ENCODE assay signal across 7 mouse cellular contexts in the genomic region with DNA sequence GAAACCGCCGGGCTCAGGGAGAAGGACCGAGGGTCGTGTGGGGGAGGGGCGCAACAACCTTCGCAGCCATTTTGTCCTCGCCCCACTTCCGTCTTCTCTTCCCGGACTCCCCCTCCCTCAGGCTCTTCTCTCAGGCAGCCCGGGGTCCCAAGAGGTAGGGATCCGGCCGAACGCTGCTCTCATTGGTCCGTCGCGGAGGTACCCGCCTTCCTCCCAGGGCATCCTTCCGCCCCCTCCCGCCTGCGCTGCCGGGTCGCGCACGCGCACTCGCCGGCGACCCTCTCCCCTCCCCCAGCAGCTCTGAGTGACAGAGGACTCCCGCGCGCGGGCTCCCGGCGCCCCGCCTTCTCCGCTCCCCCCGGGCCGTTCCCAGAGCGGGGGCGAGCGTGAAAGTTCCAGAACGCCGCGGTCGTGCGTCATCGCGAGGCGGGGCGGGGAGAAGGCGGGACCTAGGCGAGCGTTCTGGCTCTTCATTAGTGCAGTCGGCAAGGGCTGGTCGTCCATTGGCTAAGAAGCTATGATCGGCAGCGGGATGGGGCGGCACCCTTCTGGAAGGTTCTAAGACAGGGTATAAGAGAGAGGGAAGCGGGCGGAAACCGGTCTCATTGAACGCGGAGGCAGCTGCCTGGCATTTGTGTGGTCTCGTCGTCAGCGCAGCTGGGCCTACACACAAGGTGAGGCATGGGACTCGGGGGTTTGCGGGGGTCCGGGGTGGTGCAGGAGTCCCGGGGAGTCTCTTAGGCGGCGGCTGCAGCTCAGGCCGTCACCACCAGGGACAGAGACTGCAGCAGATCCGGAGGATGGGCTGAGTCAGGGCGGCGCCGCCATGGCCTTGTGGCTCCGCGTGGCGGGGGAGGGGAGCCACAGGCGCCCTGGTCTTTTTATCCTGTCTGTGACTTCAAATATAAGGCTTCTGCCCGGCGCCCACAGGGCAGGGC. TPM values are rescaled to one million over a fixed set of nuclear protein-coding genes. Genes with fewer than 3 reads are reported as not detected.
DNase-seq lines count a peak whose midpoint lies in the region; ATAC-seq lines count a peak whose summit lies in the region.

A gene (plus strand): TSS at position 310 of the 938 bp plus-strand sequence.

- peak; percentile 96 for ATAC-seq in intestine, embryonic 16.5 days
- ATAC-seq in midbrain, embryonic 11.5 days (ENCODE audit: low FRiP score): peak; percentile 97

- peak; percentile 100 for DNase-seq in adrenal gland, adult 8-10 months
- peak; percentile 100 for DNase-seq in embryo, embryonic 9.5 days (ENCODE audit: extremely low spot score)
- peak; percentile 99 to 100 for DNase-seq in gastrocnemius, postnatal 4 days (ENCODE audit: low spot score in 2 of 2)
- peak; percentile 100 for DNase-seq in left cerebral cortex, postnatal 36 days (ENCODE audit: low spot score in 2 of 2)
- peak; percentile 100 for DNase-seq in midbrain, embryonic 11.5 days (ENCODE audit: low spot score, missing footprints)
- DNase-seq in skeletal muscle tissue, adult 2 months (ENCODE audit: low read depth, low spot score): peak; percentile 100

- H3K27me3 ChIP-seq in intestine, embryonic 16.5 days (replicated peaks; ENCODE audit: control insufficient read depth, insufficient read depth, low read length): no peaks in the 10 kb centered on the region
- H3K27me3 ChIP-seq in midbrain, embryonic 11.5 days (ENCODE audit: control insufficient read depth, insufficient read depth, low read length): no peaks in the 10 kb centered on the region

- under 1% methylated on average over 76 of the region's 83 CpGs for WGBS in intestine, embryonic 16.5 days
- WGBS in midbrain, embryonic 11.5 days: under 1% methylated on average over 81 of the region's 83 CpGs

- intact Hi-C loops in left cerebral cortex, postnatal 36 days (cut with DNase I): loop anchor here (2.0 kb wide), 3 partner anchors 16 to 44 kb away; no protein-coding TSS in a partner anchor

- H3K9ac ChIP-seq in intestine, embryonic 16.5 days (ENCODE audit: low read depth, low read length): peak within 1 kb of the TSS; percentile 98
- peak within 1 kb of the TSS; percentile 99 for H3K9ac ChIP-seq in midbrain, embryonic 11.5 days (ENCODE audit: low read length)

- no peaks in the 10 kb centered on the region; the same call in 1 of the 2 replicates for H3K36me3 ChIP-seq in intestine, embryonic 16.5 days (ENCODE audit: control insufficient read depth, insufficient read depth, low read length)
- peaks cover 15% of the 10 kb centered on the region for H3K36me3 ChIP-seq in midbrain, embryonic 11.5 days (ENCODE audit: control insufficient read depth, insufficient read depth, low read length)

- peak within 1 kb of the TSS; percentile 88 for H3K4me3 ChIP-seq in intestine, embryonic 16.5 days (ENCODE audit: low read length)
- H3K4me3 ChIP-seq in midbrain, embryonic 11.5 days (ENCODE audit: low read depth, low read length): peak within 1 kb of the TSS; percentile 98

- peak within 1 kb of the TSS; percentile 99 for H3K27ac ChIP-seq in intestine, embryonic 16.5 days (ENCODE audit: low read length)
- peak within 1 kb of the TSS; percentile 98 for H3K27ac ChIP-seq in midbrain, embryonic 11.5 days (ENCODE audit: low read depth, low read length)

- H3K9me3 ChIP-seq in intestine, embryonic 16.5 days (ENCODE audit: control insufficient read depth, low read length): no peaks in the 10 kb centered on the region
- H3K9me3 ChIP-seq in midbrain, embryonic 11.5 days (ENCODE audit: control insufficient read depth, low read length): no peaks in the 10 kb centered on the region

- peak within 1 kb of the TSS; percentile 82 for H3K4me2 ChIP-seq in intestine, embryonic 16.5 days (ENCODE audit: low read depth, low read length)
- peak within 1 kb of the TSS; percentile 83 for H3K4me2 ChIP-seq in midbrain, embryonic 11.5 days

- peaks cover 30% of the 10 kb centered on the region for H3K4me1 ChIP-seq in intestine, embryonic 16.5 days (ENCODE audit: control insufficient read depth, insufficient read depth, low read length)
- H3K4me1 ChIP-seq in midbrain, embryonic 11.5 days (ENCODE audit: control insufficient read depth, insufficient read depth, low read length): peaks cover 27% of the 10 kb centered on the region

RNA-seq across cellular contexts. Expression of the gene that starts here (rescaled TPM):
- 1,000 to 10,000 TPM; 1,250 to 2,890 (median 1,476) TPM for total RNA-seq in adrenal gland, adult 8-10 months (2022)
- total RNA-seq in gastrocnemius, postnatal 4 days (2021): 1,000 to 10,000 TPM; 1,335 to 1,352 TPM
- 2,348 and 2,439 TPM in 2 replicates for polyA plus RNA-seq in intestine, embryonic 16.5 days (2015; fragmentation: Nextera tagmentation; extraction: Ambion mirVana)
- 1,000 to 10,000 TPM; 2,228 to 2,287 TPM for total RNA-seq in left cerebral cortex, postnatal 36 days (2021)
- 3,704 and 3,886 TPM in 2 replicates for polyA plus RNA-seq in midbrain, embryonic 11.5 days (2014; fragmentation: Nextera tagmentation; extraction: Ambion mirVana)

Comparison
In these comparisons a context has a peak if more than half of its experiments do, and no peak if none do; other contexts are left out.
1. Peak in every context shown above with its lines: DNase-seq, ATAC-seq, H3K4me3 ChIP-seq and H3K27ac ChIP-seq.